Mouse (Mus musculus) stomach, embryonic 14.5 days (tissue): ENCODE results near the gene Rgp1. TPM values are rescaled to one million over a fixed set of nuclear protein-coding genes. Genes with fewer than 3 reads are reported as not detected.

Experiments
- microRNA-seq: library from miRNA; unstranded; fragments of <30 nt; microRNA quantifications from one replicate; pipeline ENCODE4, GENCODE M21; 2016
- polyA plus RNA-seq: library from polyadenylated mRNA; unstranded; fragments of >200 nt; fragmentation: Nextera tagmentation; extraction: Ambion mirVana; gene quantifications from 2 replicates; pipeline ENCODE4 v1.2.1, GENCODE M21; 2014

Gene Rgp1
- polyA plus RNA-seq, 1 experiment from 2014 or later = 41.0 TPM

Small RNA genes lying within 50 kb of the gene (microRNA-seq; reads per million reads assigned to microRNA genes)
- not detected for gene Gm25262

Other genes with a start within 250 kb of the Rgp1 start
- gene Rusc2, start 196.7 kb upstream of the Rgp1 start, polyA plus RNA-seq = 12.4 and 13.5 TPM in 2 replicates
- 0.22 and 0.25 TPM in 2 replicates for gene Fam166b, start 149.6 kb upstream of the Rgp1 start, polyA plus RNA-seq
- 5.4 and 7.1 TPM in 2 replicates for gene Tesk1, start 136.8 kb upstream of the Rgp1 start, polyA plus RNA-seq
- 5.5 and 5.6 TPM in 2 replicates for gene Cd72, start 124.1 kb upstream of the Rgp1 start, polyA plus RNA-seq
- not detected in 2 replicates for gene Sit1, start 95.0 kb upstream of the Rgp1 start, polyA plus RNA-seq
- gene Ccdc107, start 85.8 kb upstream of the Rgp1 start, polyA plus RNA-seq = 130 and 132 TPM in 2 replicates
- 43.5 and 46.8 TPM in 2 replicates for gene Arhgef39, start 79.0 kb upstream of the Rgp1 start, polyA plus RNA-seq
- gene Car9, start 71.7 kb upstream of the Rgp1 start, polyA plus RNA-seq = 2.8 and 5.8 TPM in 2 replicates
- 790 and 843 TPM in 2 replicates for gene Tpm2, start 55.0 kb upstream of the Rgp1 start, polyA plus RNA-seq
- gene Creb3, start 16.4 kb upstream of the Rgp1 start, polyA plus RNA-seq = 56.2 and 69.8 TPM in 2 replicates
- gene Tln1, start 16.0 kb upstream of the Rgp1 start, polyA plus RNA-seq = 83.7 and 98.5 TPM in 2 replicates
- 13.8 and 14.4 TPM in 2 replicates for gene Gba2, start 158 bp downstream of the Rgp1 start, polyA plus RNA-seq
- 0.91 and 1.0 TPM in 2 replicates for gene Msmp, start 5.8 kb downstream of the Rgp1 start, polyA plus RNA-seq
- 13.3 and 17.3 TPM in 2 replicates for gene Npr2, start 53.2 kb downstream of the Rgp1 start, polyA plus RNA-seq
- 0.70 and 1.7 TPM in 2 replicates for gene Spag8, start 74.9 kb downstream of the Rgp1 start, polyA plus RNA-seq
- gene Hint2, start 77.8 kb downstream of the Rgp1 start, polyA plus RNA-seq = 103 and 112 TPM in 2 replicates
- gene Tmem8b, start 90.3 kb downstream of the Rgp1 start, polyA plus RNA-seq = 4.5 and 5.6 TPM in 2 replicates
- 3.7 and 4.2 TPM in 2 replicates for gene Fam221b, start 90.4 kb downstream of the Rgp1 start, polyA plus RNA-seq
- not detected in 2 replicates for gene Olfr70, start 122.1 kb downstream of the Rgp1 start, polyA plus RNA-seq
- 0.09 TPM in 1 of 2 replicates, not detected in the other for gene Olfr71, start 131.5 kb downstream of the Rgp1 start, polyA plus RNA-seq
- gene Hrct1, start 148.5 kb downstream of the Rgp1 start, polyA plus RNA-seq = 0.46 and 0.78 TPM in 2 replicates
- gene Spaar, start 151.3 kb downstream of the Rgp1 start, polyA plus RNA-seq = 0.10 TPM in 1 of 2 replicates, not detected in the other
- not detected in 2 replicates for gene Olfr159, start 192.3 kb downstream of the Rgp1 start, polyA plus RNA-seq
- gene Olfr156, start 245.2 kb downstream of the Rgp1 start, polyA plus RNA-seq = not detected in 2 replicates